Mouse (Mus musculus) heart, embryonic 12.5 days (tissue): ENCODE data around the gene Usp54. TPM values are rescaled to one million over a fixed set of nuclear protein-coding genes. Genes with fewer than 3 reads are reported as not detected.

ENCODE experiments used
- ATAC-seq: fragments of 200-750 bp; cut with Nextera tagmentation; 2 replicates; pipeline ENCODE4 v1.8.0; 2017; ENCODE audit warnings: moderate TSS enrichment, moderate library complexity; ENCODE audit not compliant: insufficient number of reproducible peaks, low FRiP score
- H3K27ac ChIP-seq: fragments of 300-500 bp; sonication (generic); 2 replicates; pipeline ENCODE4 v1.5.1; 2016; ENCODE audit warnings: mild to moderate bottlenecking, moderate library complexity; ENCODE audit not compliant: poor library complexity, severe bottlenecking
- H3K27me3 ChIP-seq: fragments of 300-500 bp; sonication (generic); replicated peaks from 2 replicates; pipeline ENCODE4 v1.6.1; 2016; ENCODE audit warnings: mild to moderate bottlenecking, moderate library complexity
- H3K36me3 ChIP-seq: fragments of 300-500 bp; sonication (generic); 2 replicates; pipeline ENCODE4 v1.6.1; 2016; ENCODE audit warnings: mild to moderate bottlenecking, moderate library complexity
- H3K4me1 ChIP-seq: fragments of 300-500 bp; sonication (generic); replicated peaks from 2 replicates; pipeline ENCODE4 v1.6.1; 2016; ENCODE audit warnings: mild to moderate bottlenecking
- H3K4me2 ChIP-seq: fragments of 300-500 bp; sonication (generic); 2 replicates; pipeline ENCODE4 v1.6.1; 2016; ENCODE audit warnings: mild to moderate bottlenecking, moderate library complexity
- H3K4me3 ChIP-seq: fragments of 300-500 bp; sonication (generic); 2 replicates; pipeline ENCODE4 v1.5.1; 2016; ENCODE audit warnings: mild to moderate bottlenecking
- H3K9ac ChIP-seq: fragments of 300-500 bp; sonication (generic); 2 replicates; pipeline ENCODE4 v1.6.1; 2016; ENCODE audit warnings: mild to moderate bottlenecking, moderate library complexity
- H3K9me3 ChIP-seq: fragments of 300-500 bp; sonication (generic); replicated peaks from 2 replicates; pipeline ENCODE4 v1.6.1; 2016; ENCODE audit warnings: mild to moderate bottlenecking, moderate library complexity
- WGBS: fragments of 180-500 bp; shearing (Covaris S2); methylation state at CpG from one replicate; pipeline ENCODE4 v1.1.7; 2016; 5-methylcytosine and 5-hydroxymethylcytosine counted together
- polyA plus RNA-seq: library from polyadenylated mRNA; unstranded; fragments of >200 nt; fragmentation: Nextera tagmentation; extraction: Ambion mirVana; gene quantifications from 2 replicates; pipeline ENCODE4 v1.2.1, GENCODE M21; 2016

Gene Usp54
- polyA plus RNA-seq, 1 experiment from 2014 or later, result 7.4 TPM

DNA sequence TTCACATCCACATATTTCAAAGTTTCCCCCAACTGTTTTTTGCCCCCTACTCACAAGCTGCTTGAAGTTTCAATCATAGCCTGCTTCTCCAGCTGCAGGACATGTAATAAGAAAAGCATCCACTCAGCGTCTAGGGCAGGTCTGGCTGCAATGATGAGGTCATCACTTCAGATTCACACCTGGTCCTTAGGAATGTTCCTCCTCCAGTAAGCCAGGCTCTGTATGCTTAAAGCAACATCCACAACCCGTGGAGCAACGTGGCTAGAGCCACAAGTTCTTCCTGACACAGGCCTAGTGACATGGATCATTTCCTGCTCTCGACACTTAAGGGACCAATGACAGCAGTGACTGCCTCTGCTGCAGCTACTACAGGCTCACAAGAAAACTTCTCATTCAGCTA lies 9.6 kb downstream of the Usp54 start:
- 24% methylated on average over 4 of the region's 4 CpGs for WGBS
- no peak for ATAC-seq
- 0 out of 2 replicates have a peak overlapping the region, but pooled peaks have one; percentile 39 for H3K27ac ChIP-seq

DNA sequence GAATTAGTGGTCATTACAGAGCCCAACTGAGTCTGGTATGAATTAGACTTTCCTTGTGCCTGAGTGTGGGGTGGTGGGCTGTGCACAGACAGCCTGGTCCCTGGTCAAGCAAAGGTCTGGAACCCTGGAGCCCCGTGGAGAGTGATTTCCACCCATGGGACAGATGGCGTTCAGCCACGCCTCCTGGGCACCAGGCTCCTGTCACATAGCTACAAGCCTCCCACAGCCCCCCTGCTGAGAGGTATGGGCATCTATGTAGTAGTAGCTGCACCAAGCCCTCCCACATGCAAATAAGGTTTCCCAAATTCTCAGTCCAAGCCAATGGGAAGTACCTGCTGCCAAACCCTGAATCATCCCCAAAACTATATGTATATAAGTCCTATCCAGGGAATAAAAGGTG lies 13.9 kb downstream of the Usp54 start:
- Histone ChIP-seq H3K4me2 (no peak overlapping the region), H3K36me3 (no peaks in the 10 kb centered on the region), H3K27ac (no peak overlapping the region), H3K9me3 (no peaks in the 10 kb centered on the region), H3K27me3 (no peaks in the 10 kb centered on the region), H3K9ac (peak overlapping the region; percentile 62; the same call in 1 of the 2 replicates), H3K4me1 (peaks cover 13% of the 10 kb centered on the region), H3K4me3 (no peak overlapping the region)
- no peak for ATAC-seq
- WGBS, result 75% methylated on average over 3 of the region's 3 CpGs

More for the DNA sequence above, 9.6 kb downstream of the Usp54 start:
- H3K9ac ChIP-seq, result no peak overlapping the region
- H3K9me3 ChIP-seq, result no peaks in the 10 kb centered on the region
- H3K4me1 ChIP-seq, result peaks cover 13% of the 10 kb centered on the region
- H3K36me3 ChIP-seq, result no peaks in the 10 kb centered on the region
- no peak overlapping the region for H3K4me3 ChIP-seq
- no peak overlapping the region for H3K4me2 ChIP-seq
- H3K27me3 ChIP-seq, result no peaks in the 10 kb centered on the region

DNA sequence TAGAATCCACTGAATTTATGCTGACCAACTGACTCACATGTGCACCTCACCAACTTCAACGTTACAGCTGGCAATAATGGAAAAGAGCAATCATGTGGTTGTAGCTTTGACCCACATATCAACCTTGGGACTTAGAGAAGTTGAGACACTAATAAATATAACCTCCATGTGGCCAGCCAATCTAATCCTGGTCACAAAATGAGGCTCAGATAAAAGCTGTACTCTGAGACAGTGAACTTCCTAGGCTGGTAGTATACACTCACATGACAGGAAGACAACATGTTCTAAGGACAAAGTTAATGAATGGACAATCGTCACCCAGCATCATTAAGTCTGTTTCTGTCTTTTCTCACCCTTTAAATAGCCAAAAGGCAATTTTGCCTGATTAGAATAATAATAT lies 14.4 kb downstream of the Usp54 start:
- no peak for ATAC-seq
- H3K4me3 ChIP-seq, result no peak overlapping the region
- 81% methylated on average over 2 of the region's 2 CpGs for WGBS
- H3K27me3 ChIP-seq, result no peaks in the 10 kb centered on the region
- no peaks in the 10 kb centered on the region for H3K36me3 ChIP-seq
- H3K9ac ChIP-seq, result no peak overlapping the region
- H3K9me3 ChIP-seq, result no peaks in the 10 kb centered on the region
- H3K4me1 ChIP-seq, result peaks cover 13% of the 10 kb centered on the region
- no peak overlapping the region for H3K27ac ChIP-seq
- no peak overlapping the region for H3K4me2 ChIP-seq

DNA sequence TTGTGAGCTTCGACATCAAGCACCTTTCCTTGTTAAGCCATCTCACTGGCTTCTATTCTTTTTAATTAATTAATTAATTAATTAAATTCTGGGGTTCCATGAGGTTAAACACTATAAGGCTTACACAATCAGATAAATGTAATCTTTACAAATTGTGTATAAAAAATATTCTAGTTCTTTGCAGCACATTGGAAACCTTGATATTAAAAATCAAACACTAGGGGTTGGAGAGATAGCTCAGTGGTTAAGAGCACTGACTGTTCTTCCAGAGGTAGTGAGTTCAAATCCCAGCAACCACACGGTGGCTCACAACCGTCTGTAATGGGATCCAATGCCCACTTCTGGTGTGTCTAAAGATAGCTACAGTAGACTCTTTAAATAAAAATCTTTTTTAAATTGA lies 18.0 kb downstream of the Usp54 start:
- Histone ChIP-seq H3K4me3 (no peak overlapping the region), H3K27me3 (no peaks in the 10 kb centered on the region), H3K9me3 (no peaks in the 10 kb centered on the region), H3K4me2 (no peak overlapping the region), H3K36me3 (0 out of 2 replicates have a peak, but pooled peaks cover 5% of the 10 kb centered on the region), H3K27ac (no peak overlapping the region), H3K9ac (no peak overlapping the region), H3K4me1 (peaks cover 15% of the 10 kb centered on the region)
- WGBS, result 85% methylated on average over 3 of the region's 3 CpGs
- ATAC-seq, result no peak

DNA sequence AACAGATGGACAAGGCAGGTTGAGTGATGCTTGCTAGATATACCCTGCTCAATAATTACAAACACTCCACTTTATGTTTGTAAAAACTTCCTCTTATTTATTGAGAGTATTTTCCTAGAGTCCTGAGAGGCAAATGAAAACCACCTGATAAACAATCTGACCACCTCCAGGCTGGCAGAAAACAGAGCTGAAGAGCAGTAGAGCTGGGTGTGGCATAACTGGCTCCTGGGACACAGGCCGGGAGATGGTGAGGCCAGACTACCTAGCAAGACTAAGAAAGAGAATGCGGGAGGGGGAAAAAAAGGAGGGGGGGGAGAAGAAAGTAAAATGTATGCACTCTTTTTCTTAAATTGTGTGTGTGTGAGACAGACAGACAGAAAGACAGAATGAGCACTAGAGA lies 18.5 kb downstream of the Usp54 start:
- no peaks in the 10 kb centered on the region for H3K27me3 ChIP-seq
- H3K9ac ChIP-seq, result no peak overlapping the region
- H3K4me3 ChIP-seq, result no peak overlapping the region
- H3K9me3 ChIP-seq, result no peaks in the 10 kb centered on the region
- ATAC-seq, result no peak
- 76% methylated on average over 2 of the region's 2 CpGs for WGBS
- peaks cover 13% of the 10 kb centered on the region for H3K4me1 ChIP-seq
- H3K27ac ChIP-seq, result no peak overlapping the region
- H3K36me3 ChIP-seq, result 0 out of 2 replicates have a peak, but pooled peaks cover 5% of the 10 kb centered on the region
- no peak overlapping the region for H3K4me2 ChIP-seq

DNA sequence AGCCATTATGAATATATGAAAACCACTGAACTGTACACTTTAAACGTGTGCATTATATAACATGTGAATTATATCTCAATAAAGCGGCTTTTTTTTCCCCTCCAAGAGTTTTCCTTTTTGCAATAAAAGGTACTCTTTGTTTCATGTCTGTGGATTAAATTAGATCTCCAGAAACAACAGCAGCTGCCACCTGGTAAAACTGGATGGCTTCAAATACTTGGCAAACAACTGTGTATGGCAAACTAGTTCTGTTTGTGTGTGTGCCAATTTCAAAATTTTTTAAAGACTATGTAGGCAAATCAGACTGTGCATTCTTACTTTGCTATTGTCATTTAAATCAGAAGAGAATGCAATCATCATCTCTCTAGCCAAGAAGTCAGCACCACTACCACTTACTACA lies 19.0 kb downstream of the Usp54 start:
- 88% methylated on average over 2 of the region's 2 CpGs for WGBS
- Histone ChIP-seq H3K36me3 (0 out of 2 replicates have a peak, but pooled peaks cover 5% of the 10 kb centered on the region), H3K27me3 (no peaks in the 10 kb centered on the region), H3K4me2 (no peak overlapping the region), H3K9ac (no peak overlapping the region), H3K27ac (no peak overlapping the region), H3K4me3 (no peak overlapping the region), H3K4me1 (peaks cover 9% of the 10 kb centered on the region), H3K9me3 (no peaks in the 10 kb centered on the region)
- no peak for ATAC-seq

DNA sequence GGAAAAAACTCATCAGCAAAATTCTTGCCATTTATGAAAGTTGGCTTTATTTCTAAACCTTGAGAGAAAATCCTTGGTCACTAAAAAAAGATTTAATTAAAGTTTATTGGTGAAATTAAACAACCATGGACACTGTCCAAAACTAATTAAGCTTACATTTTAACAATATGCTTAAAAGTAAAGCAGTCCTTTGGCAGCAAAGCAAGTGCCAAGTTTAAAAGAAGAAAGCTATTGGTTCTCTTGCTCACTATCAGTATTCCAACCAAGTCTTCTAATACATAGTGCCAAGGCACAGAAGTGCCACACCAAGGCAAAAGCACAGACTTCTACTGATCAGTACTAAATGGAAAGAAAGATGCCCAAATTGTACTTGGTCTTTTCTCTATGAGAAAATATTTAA lies 21.7 kb downstream of the Usp54 start:
- ATAC-seq, result no peak
- no peak overlapping the region for H3K27ac ChIP-seq
- H3K4me2 ChIP-seq, result no peak overlapping the region
- H3K4me1 ChIP-seq, result peaks cover 15% of the 10 kb centered on the region
- H3K36me3 ChIP-seq, result 0 out of 2 replicates have a peak, but pooled peaks cover 5% of the 10 kb centered on the region
- H3K4me3 ChIP-seq, result no peak overlapping the region
- H3K9me3 ChIP-seq, result no peaks in the 10 kb centered on the region
- no peaks in the 10 kb centered on the region for H3K27me3 ChIP-seq
- no peak overlapping the region for H3K9ac ChIP-seq

DNA sequence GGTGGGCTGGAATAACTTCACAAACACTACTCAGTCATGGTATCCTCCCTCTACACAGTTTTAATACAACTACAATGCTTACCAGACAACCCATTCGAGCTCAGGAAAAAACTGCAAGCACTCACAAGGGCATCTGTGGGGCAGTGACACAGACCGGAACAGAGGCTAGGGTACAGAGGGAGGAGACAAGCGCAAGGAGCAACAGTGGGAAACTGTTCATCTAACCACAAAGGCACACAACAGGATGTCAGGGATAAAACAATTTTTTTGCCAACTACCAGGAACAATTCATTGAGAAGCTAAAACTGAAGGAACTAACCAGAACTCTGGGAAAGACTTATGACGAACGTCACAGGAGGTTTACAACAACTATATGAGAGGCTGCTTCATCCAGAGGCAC lies 22.7 kb downstream of the Usp54 start:
- Histone ChIP-seq H3K36me3 (0 out of 2 replicates have a peak, but pooled peaks cover 5% of the 10 kb centered on the region), H3K4me3 (no peak overlapping the region), H3K9ac (no peak overlapping the region), H3K27ac (no peak overlapping the region), H3K9me3 (no peaks in the 10 kb centered on the region), H3K4me1 (peaks cover 15% of the 10 kb centered on the region), H3K27me3 (no peaks in the 10 kb centered on the region), H3K4me2 (no peak overlapping the region)
- no peak for ATAC-seq
- 57% methylated on average over 5 of the region's 5 CpGs for WGBS

DNA sequence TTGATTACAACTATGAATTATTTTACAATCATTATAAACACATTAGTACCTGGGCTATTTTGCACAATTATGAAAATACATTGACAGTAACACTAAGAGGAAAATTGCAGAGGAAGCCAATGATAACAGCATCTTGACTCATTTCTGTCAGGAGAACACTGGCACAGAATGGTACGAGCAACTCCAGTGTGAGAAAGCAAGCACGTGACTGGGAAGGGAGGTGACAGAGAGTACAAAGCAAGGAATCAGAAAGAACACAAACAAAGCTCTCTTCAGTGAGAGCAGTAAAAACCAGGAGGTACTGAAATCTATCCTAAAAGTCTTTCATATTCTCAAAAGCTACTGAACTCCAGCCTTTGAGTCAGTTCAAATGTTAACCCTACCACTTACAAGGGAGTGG lies 24.4 kb downstream of the Usp54 start:
- H3K9ac ChIP-seq, result no peak overlapping the region
- 26% methylated on average over 2 of the region's 2 CpGs for WGBS
- H3K4me2 ChIP-seq, result no peak overlapping the region
- H3K27me3 ChIP-seq, result no peaks in the 10 kb centered on the region
- no peak overlapping the region for H3K4me3 ChIP-seq
- no peak for ATAC-seq
- no peaks in the 10 kb centered on the region for H3K9me3 ChIP-seq
- peaks cover 15% of the 10 kb centered on the region for H3K4me1 ChIP-seq
- H3K27ac ChIP-seq, result no peak overlapping the region
- 0 out of 2 replicates have a peak, but pooled peaks cover 5% of the 10 kb centered on the region for H3K36me3 ChIP-seq

DNA sequence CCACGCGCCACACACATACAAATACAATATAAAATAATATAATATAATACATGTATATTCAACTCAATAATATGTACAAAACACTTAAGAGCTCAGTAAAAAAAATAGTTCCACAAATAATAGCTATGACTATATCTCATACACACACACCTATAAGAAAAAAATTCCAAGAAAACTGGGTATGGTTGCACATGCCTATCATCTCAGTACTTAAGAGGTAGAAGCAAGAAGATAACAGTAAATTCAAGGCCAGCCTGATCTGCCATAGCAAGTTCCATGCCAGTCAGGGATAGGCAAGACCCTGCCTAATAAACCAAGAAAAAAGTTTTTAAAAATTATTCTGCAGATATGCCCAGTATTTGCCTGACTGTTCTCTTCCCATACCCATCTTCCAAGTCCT lies 25.8 kb downstream of the Usp54 start:
- Histone ChIP-seq H3K36me3 (0 out of 2 replicates have a peak, but pooled peaks cover 2% of the 10 kb centered on the region), H3K27ac (no peak overlapping the region), H3K4me3 (no peak overlapping the region), H3K27me3 (no peaks in the 10 kb centered on the region), H3K4me2 (no peak overlapping the region), H3K9ac (no peak overlapping the region), H3K4me1 (peaks cover 19% of the 10 kb centered on the region), H3K9me3 (no peaks in the 10 kb centered on the region)
- 91% methylated on average over 2 of the region's 2 CpGs for WGBS
- no peak for ATAC-seq

DNA sequence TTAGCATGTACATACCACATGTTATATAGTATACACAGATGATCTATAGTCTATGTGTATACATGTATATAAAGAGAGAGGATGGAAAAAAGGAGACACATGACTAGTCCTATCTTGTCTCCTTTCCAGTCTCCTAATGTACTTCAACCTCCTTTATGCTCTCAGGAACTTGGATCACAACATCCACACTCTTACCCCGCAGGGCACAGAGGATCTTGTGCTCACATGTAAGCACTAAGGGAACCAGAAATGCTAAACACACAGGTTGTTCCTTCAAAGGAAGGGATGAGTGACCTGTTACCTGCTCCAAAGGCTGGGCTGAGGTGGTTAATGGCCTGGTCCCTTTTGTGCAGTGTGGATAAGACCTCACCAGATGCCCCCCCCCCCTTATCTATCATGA lies 28.0 kb downstream of the Usp54 start:
- Histone ChIP-seq H3K4me1 (peaks cover 21% of the 10 kb centered on the region), H3K4me2 (no peak overlapping the region), H3K36me3 (no peaks in the 10 kb centered on the region), H3K9ac (no peak overlapping the region), H3K27ac (no peak overlapping the region), H3K9me3 (no peaks in the 10 kb centered on the region), H3K4me3 (no peak overlapping the region), H3K27me3 (no peaks in the 10 kb centered on the region)
- 87% methylated on average over 1 of the region's 1 CpGs for WGBS
- no peak for ATAC-seq

DNA sequence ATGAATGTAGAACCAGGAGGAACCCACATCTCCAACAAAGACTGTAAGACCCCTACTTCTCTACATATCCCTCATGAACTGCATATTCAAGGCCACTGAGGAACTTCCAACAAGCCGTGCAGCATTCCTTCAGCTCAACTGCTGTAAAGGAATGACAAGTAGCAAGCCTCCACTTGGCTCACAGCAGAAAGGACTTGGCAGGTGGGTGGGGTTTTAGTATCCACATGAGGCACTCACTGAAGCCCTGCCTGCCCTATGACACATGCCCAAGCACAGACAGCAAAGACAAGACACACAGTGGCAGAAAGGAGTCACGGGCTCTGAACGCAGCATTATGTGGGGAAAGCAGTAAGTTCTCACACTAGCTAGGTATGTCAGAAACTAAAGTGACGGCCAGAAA lies 30.7 kb downstream of the Usp54 start:
- Histone ChIP-seq H3K4me2 (peak overlapping the region; percentile 38; the same call in 1 of the 2 replicates), H3K4me1 (peaks cover 18% of the 10 kb centered on the region), H3K27me3 (no peaks in the 10 kb centered on the region), H3K4me3 (no peak overlapping the region), H3K9ac (no peak overlapping the region), H3K27ac (peak overlapping the region; percentile 85), H3K36me3 (peaks cover 8% of the 10 kb centered on the region; the same call in 1 of the 2 replicates), H3K9me3 (no peaks in the 10 kb centered on the region)
- ATAC-seq, result peak; percentile 53; the same call in 1 of the 2 replicates
- WGBS, result 41% methylated on average over 4 of the region's 4 CpGs
